Mouse (Mus musculus) c-Kit-positive CD71-positive TER-119-positive erythroid progenitor cells, embryonic 14.5 days (primary cell): ENCODE data around the gene Marco.

Source experiments
- DNase-seq: peaks from one replicate; pipeline ENCODE4 v3.0.0-alpha.2; 2013; ENCODE audit warnings: low spot score

The Marco gene

GRCm38 (mm10) chr1:120504924-120505323 is at the start of gene Marco:
TSS of gene Marco (minus strand) at chr1:120505024.
- no peak for DNase-seq

GRCm38 (mm10) chr1:120539506-120540029 is 34.7 kb upstream of the Marco start:
- DNase-seq = no peak

DNA sequence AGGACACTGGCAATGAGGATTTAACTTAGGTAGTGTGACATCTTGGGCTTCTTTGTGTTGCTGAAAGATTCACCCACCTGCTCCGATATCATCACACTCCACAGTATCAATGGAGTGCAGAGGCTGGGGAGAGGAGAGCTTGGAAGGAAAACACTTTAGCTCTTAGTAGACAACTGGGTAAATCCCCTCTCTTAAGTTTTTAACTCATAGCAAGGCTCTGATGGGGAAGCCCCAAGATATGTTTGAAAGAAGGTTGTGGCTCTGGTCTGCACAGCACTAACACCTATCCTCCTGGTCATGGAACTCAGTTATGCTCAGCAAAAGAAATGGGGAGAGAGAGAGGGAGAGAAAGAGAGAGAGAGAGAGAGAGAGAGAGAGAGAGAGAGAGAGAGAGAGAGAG is 32.2 kb upstream of the Marco start:
- DNase-seq = no peak

DNA sequence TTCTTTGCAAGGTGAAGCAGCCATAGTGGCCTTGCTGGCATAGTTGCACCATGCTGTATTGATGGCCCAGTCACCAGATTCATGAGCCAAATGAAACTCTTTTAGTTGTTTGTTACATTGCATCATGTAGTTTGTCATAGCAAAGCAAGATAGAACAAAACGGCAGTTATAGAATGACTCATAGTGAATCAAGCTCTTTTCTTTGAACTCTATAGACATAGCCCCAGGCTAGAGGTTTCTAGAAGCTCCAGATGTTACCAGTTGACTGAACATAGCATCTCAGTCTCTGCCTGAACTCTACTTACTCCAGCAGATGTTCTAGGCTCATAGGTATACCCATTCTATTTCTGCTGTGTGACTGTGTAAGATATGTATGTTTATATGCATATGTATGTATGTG is 31.1 kb upstream of the Marco start:
- no peak for DNase-seq

- DNase-seq = no peak
Measured at GRCm38 (mm10) chr1:120532321-120532916, 27.6 kb upstream of the Marco start.

GRCm38 (mm10) chr1:120531770-120532169 is 26.9 kb upstream of the Marco start:
- no peak for DNase-seq

GRCm38 (mm10) chr1:120529881-120530280 is 25.1 kb upstream of the Marco start:
- no peak for DNase-seq

DNA sequence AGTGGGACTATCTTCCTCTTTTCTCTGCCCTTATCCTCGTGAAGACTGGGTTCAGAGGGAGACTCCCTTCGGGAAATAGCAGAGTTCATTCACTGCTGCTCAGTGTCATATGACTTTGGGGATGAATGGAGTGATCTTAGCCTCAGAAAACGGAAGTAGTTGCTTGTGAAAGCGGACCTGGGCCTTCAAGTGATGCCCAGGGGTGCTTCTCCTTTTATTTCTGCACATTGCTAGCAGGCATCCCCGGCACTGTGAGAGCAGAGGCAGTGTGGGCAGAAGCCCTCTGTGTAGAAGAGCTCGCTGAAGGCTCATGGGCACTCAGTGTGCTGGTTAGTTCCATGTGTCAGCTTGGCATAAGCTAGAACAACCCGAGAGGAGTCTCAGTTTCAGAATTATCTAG is 12.8 kb upstream of the Marco start:
- DNase-seq = no peak

- no peak for DNase-seq
Measured at GRCm38 (mm10) chr1:120510311-120510710, 5.5 kb upstream of the Marco start.

GRCm38 (mm10) chr1:120508976-120509375 is 4.2 kb upstream of the Marco start:
- no peak for DNase-seq

- no peak for DNase-seq
Measured at GRCm38 (mm10) chr1:120504046-120504710, 646 bp downstream of the Marco start.

- DNase-seq = no peak
Measured at GRCm38 (mm10) chr1:120501496-120501895, 3.3 kb downstream of the Marco start.

DNA sequence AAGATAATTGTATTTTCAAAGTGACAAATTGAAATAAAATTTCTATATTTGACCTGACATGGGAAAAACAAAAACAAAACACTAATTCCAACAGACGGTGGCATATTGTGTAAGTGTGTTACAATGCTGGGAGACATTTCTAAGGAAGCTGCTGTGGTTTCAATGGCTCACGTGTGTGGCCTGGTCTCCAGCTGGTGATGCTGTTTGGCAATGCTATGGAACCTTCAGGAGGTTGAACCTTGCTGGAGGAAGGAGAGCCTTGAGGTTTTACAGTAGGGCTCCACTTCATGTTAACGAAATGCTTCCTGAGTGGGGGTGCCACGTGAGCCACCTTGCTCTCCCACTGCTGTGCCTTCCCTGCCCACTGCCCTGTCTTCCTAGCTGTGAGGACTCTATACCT is 6.8 kb downstream of the Marco start:
- no peak for DNase-seq

DNA sequence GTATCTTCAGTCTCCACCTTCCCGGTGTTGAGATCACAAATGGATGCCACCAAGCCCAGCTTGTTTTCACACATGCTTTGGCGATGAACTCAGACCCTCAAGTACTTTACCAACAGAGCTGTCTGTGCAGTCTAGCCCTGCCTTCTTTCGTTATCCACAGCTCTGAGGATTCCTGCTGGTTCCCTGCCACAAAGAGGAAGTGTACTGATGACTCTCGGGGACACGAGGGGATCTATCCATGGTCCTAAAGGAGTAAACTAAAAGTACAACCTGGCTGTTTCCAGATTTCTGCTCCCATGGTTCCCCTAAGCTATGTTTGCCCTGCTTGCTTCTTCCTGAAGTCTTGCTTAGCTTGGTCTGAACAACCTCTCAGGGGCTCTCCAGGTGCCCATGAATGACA is 23.9 kb downstream of the Marco start:
- DNase-seq = no peak

DNA sequence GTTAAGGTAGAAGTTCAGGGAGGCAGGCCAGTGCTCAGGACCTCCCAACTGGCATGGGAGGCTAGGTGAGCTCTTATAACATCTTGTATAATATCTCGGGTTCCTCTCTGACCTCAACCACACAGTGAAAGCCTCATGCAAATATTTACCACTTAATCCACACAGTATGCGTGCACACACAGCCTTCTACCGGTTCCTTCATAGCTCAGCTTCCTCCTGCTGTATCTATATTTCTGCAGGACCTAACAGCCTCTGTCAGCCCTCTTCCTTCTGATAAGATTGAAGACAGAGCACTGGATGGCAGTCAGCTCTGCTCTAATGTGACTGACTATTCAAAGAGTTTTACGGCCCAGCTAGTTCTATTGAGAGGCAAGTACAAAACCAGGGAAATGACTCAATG is 30.0 kb downstream of the Marco start:
- no peak for DNase-seq

GRCm38 (mm10) chr1:120468891-120469290 is 35.9 kb downstream of the Marco start:
- DNase-seq = no peak

DNA sequence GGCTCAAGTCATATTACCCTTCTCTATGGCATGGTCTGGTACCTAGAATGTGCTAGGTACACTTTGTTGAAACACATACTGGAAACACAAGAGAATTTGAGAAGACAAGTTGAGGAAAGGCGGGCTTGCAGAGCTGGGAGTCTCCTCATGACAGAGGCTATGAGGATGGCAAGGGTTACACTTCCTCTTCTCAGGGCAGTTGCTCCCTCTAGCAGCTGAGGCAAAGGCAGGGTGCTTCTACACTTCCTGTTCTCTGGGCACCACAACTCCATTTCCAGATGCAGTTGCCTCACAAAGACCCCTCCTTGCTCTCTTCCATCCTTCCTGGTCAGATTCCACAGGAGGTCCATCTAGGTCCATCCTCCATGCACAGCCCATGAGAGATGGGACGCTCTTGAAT is 37.5 kb downstream of the Marco start:
- no peak for DNase-seq

DNA sequence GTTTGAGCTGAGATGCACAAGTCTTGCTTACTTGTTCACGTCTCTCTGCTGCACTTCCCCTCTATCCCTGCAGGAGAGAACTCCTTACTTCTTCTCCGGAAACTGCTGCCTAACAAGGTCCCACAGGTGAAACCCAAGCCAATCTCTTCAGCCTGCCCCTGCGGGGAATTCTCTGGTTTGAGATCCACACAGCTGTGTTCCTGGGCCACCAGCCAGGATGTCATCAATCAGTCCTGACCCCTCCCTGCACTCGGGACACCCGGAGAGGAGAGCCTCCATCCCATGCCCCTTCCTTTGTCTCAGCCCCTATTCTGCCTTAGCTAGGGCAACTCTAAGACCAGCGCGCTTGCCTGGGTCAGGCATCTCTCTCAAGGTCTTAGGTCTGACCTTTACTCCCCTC is 38.1 kb downstream of the Marco start:
- no peak for DNase-seq

GRCm38 (mm10) chr1:120459032-120459431 is 45.8 kb downstream of the Marco start:
- no peak for DNase-seq

DNA sequence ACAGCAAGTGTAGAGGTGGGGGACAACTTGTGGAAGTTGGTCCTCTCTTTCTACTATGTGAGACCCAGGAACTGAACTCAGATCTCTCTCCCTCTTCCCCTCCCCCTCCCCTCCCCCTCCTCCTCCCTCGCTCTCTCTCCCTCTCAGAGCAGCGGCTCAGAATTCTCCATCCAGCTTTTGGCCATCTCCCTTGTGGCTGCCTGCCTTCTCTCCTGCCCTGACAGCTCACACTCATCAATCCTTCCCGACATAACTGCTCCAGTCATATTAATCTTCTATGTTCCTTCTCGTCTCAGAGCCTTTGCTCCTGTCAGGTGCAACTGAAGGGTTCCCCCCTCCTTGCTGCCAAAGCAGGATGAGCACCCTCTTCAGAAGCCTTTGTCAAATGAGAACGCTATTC is 46.3 kb downstream of the Marco start:
- no peak for DNase-seq

DNA sequence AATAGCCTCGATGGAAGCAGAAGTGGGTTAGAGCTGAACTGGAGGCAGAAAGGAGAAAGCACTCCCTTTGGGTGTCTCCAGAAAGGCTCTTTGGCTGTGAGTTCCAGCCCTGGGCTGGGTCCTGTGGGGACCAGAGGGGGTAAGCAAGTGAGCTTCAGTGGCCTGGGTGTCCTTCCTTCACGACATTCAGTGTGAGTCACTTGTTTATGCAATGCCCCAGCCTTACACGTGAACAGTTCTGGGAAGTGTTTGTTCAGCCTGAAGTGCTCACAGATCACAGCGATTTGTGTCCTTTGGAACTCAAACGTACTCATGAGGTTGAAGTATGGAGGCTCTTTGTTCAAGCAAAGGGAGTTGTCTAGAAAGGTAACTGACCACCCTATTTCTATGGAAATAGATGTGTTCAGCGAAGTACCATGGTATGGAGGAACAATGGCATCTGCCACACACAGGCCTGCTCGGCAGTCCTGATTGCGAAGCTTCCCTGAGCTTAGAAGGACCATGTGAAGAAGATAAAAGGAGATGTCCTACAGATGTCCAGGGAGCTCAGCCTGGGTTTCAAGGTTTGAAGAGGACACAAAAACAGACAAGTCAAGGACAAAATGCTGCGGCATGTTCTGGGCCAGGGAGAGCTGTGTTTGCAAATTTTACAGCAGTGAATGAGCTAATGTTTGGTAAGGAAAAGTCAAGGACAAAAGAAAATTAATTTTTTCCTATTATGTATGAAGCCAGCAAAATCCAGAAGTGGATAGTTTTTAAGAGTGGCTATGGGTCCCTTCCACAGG is 53.1 kb downstream of the Marco start:
- no peak for DNase-seq

DNA sequence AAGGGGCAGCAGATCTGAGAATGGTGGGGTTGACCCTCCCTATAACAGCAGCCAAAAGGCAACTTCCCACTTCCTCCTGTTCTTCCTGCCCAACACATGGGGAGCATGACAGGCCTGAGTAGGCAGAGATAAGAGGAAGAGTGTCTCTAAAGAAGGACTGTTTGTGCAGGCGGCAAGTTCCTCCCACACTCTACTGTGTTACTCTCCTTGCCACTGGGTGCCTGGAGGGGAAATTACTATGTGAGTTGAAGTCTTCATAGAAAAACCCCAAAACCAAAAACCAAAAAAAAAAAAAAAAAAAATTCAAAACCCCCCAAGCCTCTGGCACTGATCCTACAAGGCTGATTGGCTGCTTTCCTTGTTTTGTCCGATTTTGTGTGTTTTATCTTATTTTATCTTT is 55.2 kb downstream of the Marco start:
- no peak for DNase-seq

- no peak for DNase-seq
Measured at GRCm38 (mm10) chr1:120443228-120443639, 61.6 kb downstream of the Marco start.
